Mouse (Mus musculus) spleen, adult 2 months (tissue): ENCODE measurements around the gene Cks1b. TPM values are rescaled to one million over a fixed set of nuclear protein-coding genes. Genes with fewer than 3 reads are reported as not detected.

Experiments used
- DNase-seq, 2 experiments: peaks; one replicate each; pipeline versions ENCODE4 v3.0.0 to v3.0.0-alpha.2; 2012 to 2021; ENCODE audit warnings: low spot score in 2 of 2, low read depth in 1 of 2
- H3K27ac ChIP-seq: fragments of 200-500 bp; 2 replicates; pipeline ENCODE4 v1.5.1; 2012; ENCODE audit warnings: low read length, inconsistent platforms; ENCODE audit not compliant: insufficient read depth
- H3K27me3 ChIP-seq: fragments of 200-500 bp; 2 replicates; pipeline ENCODE4 v1.6.1; 2012; ENCODE audit warnings: mild to moderate bottlenecking, moderate library complexity, low read length, inconsistent platforms; ENCODE audit not compliant: control insufficient read depth, insufficient read depth
- H3K36me3 ChIP-seq: fragments of 200-500 bp; 2 replicates; pipeline ENCODE4 v1.6.1; 2012; ENCODE audit warnings: mild to moderate bottlenecking, low read length, inconsistent platforms; ENCODE audit not compliant: control insufficient read depth, insufficient read depth
- H3K4me1 ChIP-seq: fragments of 200-500 bp; 2 replicates; pipeline ENCODE4 v1.6.1; 2011; ENCODE audit warnings: inconsistent platforms; ENCODE audit not compliant: control insufficient read depth, insufficient read depth, insufficient read length
- H3K4me3 ChIP-seq: fragments of 200-500 bp; 2 replicates; pipeline ENCODE4 v1.5.1; 2011; ENCODE audit warnings: mild to moderate bottlenecking, inconsistent platforms; ENCODE audit not compliant: insufficient read depth, insufficient read length; ENCODE audit errors: extremely low read depth
- CTCF ChIP-seq: fragments of 200-500 bp; IDR thresholded peaks from 2 replicates; pipeline ENCODE4 v1.5.1; 2011; ENCODE audit warnings: mild to moderate bottlenecking, inconsistent platforms; ENCODE audit not compliant: insufficient read depth, insufficient read length, insufficient replicate concordance; ENCODE audit errors: extremely low read depth
- POLR2A ChIP-seq: fragments of 200-500 bp; IDR thresholded peaks from 2 replicates; pipeline ENCODE4 v1.6.1; 2011; ENCODE audit warnings: low read depth, low read length, inconsistent platforms
- WGBS: fragments of 180-500 bp; shearing (Covaris S2); methylation state at CpG from one replicate; pipeline ENCODE4 v1.1.7; 2018; 5-methylcytosine and 5-hydroxymethylcytosine counted together
- polyA plus RNA-seq: library from polyadenylated mRNA; depleted of rRNA; stranded (reverse); fragments of >200 nt; gene quantifications from 2 replicates; pipeline ENCODE4 v1.2.3, GENCODE M21; 2012

The Cks1b gene
- polyA plus RNA-seq, 1 experiment: 20.6 TPM

DNA sequence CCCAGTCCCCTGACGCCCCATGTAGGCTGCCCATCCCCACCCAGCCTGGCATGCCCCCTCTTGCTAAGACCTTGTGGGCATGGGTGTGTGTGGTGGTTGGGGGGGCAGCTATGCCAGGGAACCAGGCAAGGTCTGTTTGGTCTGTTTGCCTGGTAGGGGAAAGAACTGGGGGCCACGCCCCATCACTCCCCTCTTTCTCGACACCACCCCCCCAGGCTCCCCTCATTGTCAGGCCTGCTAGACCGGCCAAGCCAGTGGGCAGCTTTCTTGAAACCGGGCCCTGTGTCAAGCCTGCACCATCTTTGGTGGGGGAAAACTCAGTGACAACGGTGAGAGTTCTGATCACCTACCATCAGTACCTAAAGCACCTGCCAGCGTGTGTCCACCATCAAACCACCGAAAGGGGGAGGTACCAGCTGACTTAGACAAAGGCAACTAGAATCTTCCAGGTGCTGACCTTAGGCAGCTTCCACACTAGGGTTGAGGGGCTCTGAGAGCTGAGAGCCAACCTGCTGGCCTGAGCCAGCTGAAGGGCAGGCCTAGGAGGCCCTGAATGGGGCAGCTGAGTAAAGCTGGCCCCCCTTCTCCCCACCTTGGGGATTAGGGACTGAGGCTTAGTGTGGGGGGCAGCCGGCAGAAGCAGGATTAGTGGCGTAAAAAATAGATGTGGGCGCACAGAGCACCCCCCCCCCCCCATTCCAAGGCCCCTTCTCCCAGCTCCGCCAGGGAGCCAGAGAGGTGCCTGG, 33.7 kb downstream of the Cks1b start:
- no peak for TF ChIP-seq POLR2A
- no peak for TF ChIP-seq CTCF
- H3K4me3 ChIP-seq: peak overlapping the region; percentile 49; the same call in 1 of the 2 replicates
- H3K27me3 ChIP-seq: no peaks in the 10 kb centered on the region
- DNase-seq: no peak
- WGBS: 69% methylated on average over 12 of the region's 12 CpGs
- H3K36me3 ChIP-seq: peaks cover 15% of the 10 kb centered on the region
- peak overlapping the region; percentile 69; the same call in 1 of the 2 replicates for H3K27ac ChIP-seq
- peaks cover 40% of the 10 kb centered on the region for H3K4me1 ChIP-seq

DNA sequence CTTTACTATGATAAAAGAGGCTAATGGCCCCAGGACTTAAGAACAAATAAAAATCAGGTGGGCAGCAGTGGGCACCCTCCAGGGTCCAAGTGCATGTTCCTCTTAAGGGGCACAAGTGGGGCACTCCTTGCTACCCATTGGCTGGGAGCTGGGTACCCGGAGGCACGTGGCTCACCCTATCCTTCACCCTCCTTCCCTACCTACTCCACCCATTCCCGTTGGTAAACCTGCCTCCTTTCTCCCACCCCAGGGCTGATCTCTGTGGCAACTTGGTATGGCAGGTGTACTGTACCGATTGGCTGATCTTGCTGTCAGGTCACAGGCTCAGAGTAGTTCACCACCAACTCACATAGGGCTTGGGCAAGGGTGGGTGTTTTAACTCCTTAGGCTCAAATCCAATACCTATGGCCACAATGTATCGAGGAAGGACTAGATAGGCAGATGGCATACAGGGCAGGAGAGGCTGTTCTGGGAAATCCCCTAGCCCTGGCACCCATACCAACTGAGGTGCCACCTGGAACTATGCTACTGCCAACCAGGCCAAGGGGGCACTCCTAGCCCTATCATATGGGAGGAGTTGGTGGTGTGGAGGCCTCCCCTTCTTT, 34.4 kb downstream of the Cks1b start:
- DNase-seq: no peak
- WGBS: 78% methylated on average over 5 of the region's 5 CpGs

DNA sequence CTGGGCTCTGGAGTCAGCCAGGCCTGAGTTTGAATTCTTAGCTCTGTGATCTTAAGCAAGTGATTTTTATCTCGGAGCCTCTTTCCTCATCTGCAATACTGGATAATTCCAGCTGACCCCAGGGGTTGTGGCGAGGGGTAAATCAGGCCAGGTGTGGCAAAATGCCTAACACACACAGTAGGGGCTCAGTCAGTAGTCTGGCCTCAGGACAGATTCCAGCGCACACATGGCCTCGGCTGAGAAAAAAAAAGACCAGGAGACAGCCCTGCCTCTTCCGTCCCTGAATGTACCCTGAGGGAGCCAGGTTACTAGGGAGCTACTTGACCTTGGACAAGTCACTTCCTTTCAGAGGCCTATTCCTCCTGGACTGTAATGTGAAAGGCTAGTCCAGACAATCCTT, 35.2 kb downstream of the Cks1b start:
- DNase-seq: no peak
- H3K36me3 ChIP-seq: peaks cover 17% of the 10 kb centered on the region
- H3K4me1 ChIP-seq: peaks cover 39% of the 10 kb centered on the region
- peak overlapping the region; percentile 40 for H3K27ac ChIP-seq
- WGBS: 85% methylated on average over 5 of the region's 5 CpGs
- H3K4me3 ChIP-seq: no peak overlapping the region
- TF ChIP-seq POLR2A: no peak
- TF ChIP-seq CTCF: no peak
- no peaks in the 10 kb centered on the region for H3K27me3 ChIP-seq

More for the DNA sequence above, 34.4 kb downstream of the Cks1b start:
- Histone ChIP-seq H3K36me3 (peaks cover 17% of the 10 kb centered on the region), H3K27ac (no peak overlapping the region), H3K27me3 (no peaks in the 10 kb centered on the region), H3K4me1 (peaks cover 42% of the 10 kb centered on the region), H3K4me3 (no peak overlapping the region)
- TF ChIP-seq POLR2A (no peak), CTCF (no peak)

DNA sequence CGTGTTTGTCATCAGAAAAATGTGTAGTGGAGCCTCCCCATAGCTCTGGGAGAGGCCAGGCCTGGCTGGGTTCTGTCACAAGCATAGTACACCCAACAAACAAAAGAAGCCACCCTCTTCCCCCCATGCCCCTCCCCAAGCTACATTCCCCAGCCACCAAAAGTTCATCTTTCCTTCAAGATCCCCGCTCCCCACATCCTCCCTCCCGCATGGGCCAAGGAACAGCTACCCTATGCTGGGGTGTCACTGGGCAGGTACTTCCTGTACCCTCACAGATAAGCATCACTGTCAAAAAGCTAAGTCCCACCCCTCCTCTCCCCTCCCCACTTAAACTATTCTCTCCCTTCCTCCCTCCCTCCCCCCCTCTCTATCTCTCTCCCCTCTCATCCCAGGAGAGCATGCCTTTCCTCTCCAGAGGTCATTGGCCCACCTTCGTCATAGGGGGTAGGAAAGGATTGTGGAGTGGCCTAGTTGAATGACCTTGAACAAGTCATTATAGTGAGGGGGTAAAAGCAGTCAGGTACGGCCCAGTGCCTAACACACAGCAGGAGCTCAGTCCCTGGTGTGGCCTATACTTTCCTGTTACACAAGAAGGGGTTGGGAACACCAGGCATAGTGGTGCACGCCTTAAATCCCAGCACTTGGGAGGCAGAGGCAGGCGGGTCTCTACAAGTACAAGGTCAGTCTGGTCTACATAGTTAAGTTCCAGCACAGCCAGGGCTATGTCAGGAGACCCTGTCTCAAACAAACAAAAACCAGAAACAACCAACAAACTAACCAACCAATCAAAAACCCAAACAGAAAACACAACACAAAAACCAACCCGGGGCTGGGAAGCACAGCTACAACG, 35.9 kb downstream of the Cks1b start:
- Histone ChIP-seq H3K4me3 (no peak overlapping the region), H3K27ac (peak overlapping the region; percentile 40), H3K27me3 (no peaks in the 10 kb centered on the region), H3K36me3 (peaks cover 17% of the 10 kb centered on the region), H3K4me1 (peaks cover 36% of the 10 kb centered on the region)
- TF ChIP-seq CTCF (no peak), POLR2A (no peak)
- no peak for DNase-seq
- 87% methylated on average over 9 of the region's 9 CpGs for WGBS

DNA sequence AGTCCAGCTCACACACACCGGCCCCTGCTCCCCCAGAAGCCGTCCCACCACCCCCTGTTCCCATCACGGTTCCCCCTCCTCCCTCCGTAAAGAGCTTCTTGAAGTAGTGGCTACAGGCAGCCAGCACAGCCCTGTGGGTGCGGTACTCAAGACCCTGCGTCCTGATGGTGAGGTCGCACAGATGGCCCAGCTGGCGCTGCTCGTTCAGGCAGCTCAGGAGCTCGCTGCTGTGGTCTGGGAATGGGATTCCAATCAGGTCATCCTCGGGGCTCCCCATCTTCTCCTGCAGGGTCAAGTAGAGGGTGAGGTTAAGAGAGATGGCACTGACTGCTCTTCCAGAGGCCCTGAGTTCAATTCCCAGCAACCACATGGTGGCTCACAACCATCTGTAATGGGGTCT, 37.0 kb downstream of the Cks1b start:
- no peak for DNase-seq
- 93% methylated on average over 11 of the region's 11 CpGs for WGBS
- no peaks in the 10 kb centered on the region for H3K27me3 ChIP-seq
- no peak overlapping the region for H3K4me3 ChIP-seq
- H3K27ac ChIP-seq: no peak overlapping the region
- H3K36me3 ChIP-seq: peaks cover 19% of the 10 kb centered on the region
- peaks cover 36% of the 10 kb centered on the region for H3K4me1 ChIP-seq
- TF ChIP-seq CTCF: no peak
- no peak for TF ChIP-seq POLR2A

- TF ChIP-seq CTCF (no peak), POLR2A (no peak)
- peaks cover 35% of the 10 kb centered on the region for H3K4me1 ChIP-seq
- H3K36me3 ChIP-seq: peaks cover 19% of the 10 kb centered on the region
- DNase-seq: no peak
- no peaks in the 10 kb centered on the region for H3K27me3 ChIP-seq
- no peak overlapping the region for H3K27ac ChIP-seq
- H3K4me3 ChIP-seq: no peak overlapping the region
- WGBS: 93% methylated on average over 18 of the region's 18 CpGs
These were observed 37.5 kb downstream of the Cks1b start for GRCm38 (mm10) chr3:89380711-89381110.
